Mouse (Mus musculus): ENCODE results near the gene Ctnna3.
"Not testable (repeated sequence)": the region's sequence is repeated elsewhere in the genome, so short reads cannot be mapped to it uniquely, and the experiment has no call there.

DNA sequence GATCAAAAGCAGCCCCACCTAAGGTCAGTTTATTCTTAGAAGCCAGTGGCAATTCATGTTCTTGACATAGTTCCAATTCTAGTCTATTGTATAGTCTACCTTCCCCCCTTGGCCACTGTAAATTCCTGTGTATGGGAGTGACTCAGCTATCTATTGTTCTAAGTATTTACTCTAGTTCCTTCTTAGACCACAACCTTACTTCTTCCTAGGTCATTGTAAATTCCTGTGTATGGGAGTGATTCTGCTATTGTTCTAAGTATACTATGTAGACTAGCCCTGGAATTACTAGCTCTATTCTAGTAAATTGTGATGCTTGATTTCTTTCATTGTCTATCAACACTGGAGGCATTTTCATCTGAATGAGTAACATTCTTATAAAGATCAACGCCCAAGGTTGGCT lies 1603.6 kb downstream of the Ctnna3 start:
- TF ChIP-seq CTCF (IDR thresholded peaks at IDR 0.05; ENCODE audit: control insufficient read depth, insufficient read depth, low read length); POLR2A (IDR thresholded peaks at IDR 0.05; ENCODE audit: borderline replicate concordance, control insufficient read depth, low read depth, low read length): not testable (repeated sequence)

All from bone marrow, adult 2 months (tissue).